Mouse (Mus musculus): ENCODE data around the gene Snn. TPM values are rescaled to one million over a fixed set of nuclear protein-coding genes. Genes with fewer than 3 reads are reported as not detected.

The Snn gene
- polyA plus RNA-seq, 1 experiment from 2014 or later: 43.4 TPM

- no peak for ATAC-seq (ENCODE audit: insufficient number of reproducible peaks, low FRiP score, low TSS enrichment, low read depth)
- Histone ChIP-seq H3K4me1 (peaks cover 12% of the 10 kb centered on the region; the same call in 1 of the 2 replicates), H3K27ac (replicated peaks) (no peak overlapping the region), H3K27me3 (no peaks in the 10 kb centered on the region), H3K4me3 (replicated peaks) (no peak overlapping the region), H3K9me3 (replicated peaks) (no peaks in the 10 kb centered on the region), H3K9ac (no peak overlapping the region), H3K4me2 (replicated peaks) (no peak overlapping the region), H3K36me3 (no peaks in the 10 kb centered on the region)
- WGBS: 41% methylated on average over 3 of the region's 3 CpGs
Measured at GRCm38 (mm10) chr16:11024841-11025240, 35.9 kb upstream of the Snn start.

DNA sequence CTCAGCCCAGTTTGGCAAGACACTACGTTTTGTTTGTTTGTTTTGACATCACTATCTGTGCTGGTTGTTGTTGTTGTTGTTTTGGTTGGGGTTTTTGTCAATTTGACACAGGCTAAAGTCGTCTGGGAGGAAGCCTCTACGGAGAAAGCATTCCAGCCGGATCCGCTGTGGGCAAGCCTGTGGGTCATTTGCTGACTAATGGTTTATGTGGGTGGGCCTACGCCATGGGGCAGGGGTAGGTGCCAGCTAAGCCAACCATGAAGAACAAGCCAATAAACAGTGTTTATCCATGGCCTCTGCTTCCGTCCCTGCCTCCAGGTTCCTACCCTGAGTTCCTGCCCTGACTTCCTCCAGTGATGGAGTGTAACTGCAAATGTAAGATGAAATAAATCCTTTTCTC lies 32.5 kb upstream of the Snn start:
- Histone ChIP-seq H3K9me3 (replicated peaks) (no peaks in the 10 kb centered on the region), H3K9ac (no peak overlapping the region), H3K4me2 (replicated peaks) (no peak overlapping the region), H3K27ac (replicated peaks) (no peak overlapping the region), H3K36me3 (no peaks in the 10 kb centered on the region), H3K27me3 (no peaks in the 10 kb centered on the region), H3K4me1 (0 out of 2 replicates have a peak, but pooled peaks cover 3% of the 10 kb centered on the region), H3K4me3 (replicated peaks) (no peak overlapping the region)
- WGBS: 75% methylated on average over 7 of the region's 7 CpGs
- no peak for ATAC-seq (ENCODE audit: insufficient number of reproducible peaks, low FRiP score, low TSS enrichment, low read depth)

DNA sequence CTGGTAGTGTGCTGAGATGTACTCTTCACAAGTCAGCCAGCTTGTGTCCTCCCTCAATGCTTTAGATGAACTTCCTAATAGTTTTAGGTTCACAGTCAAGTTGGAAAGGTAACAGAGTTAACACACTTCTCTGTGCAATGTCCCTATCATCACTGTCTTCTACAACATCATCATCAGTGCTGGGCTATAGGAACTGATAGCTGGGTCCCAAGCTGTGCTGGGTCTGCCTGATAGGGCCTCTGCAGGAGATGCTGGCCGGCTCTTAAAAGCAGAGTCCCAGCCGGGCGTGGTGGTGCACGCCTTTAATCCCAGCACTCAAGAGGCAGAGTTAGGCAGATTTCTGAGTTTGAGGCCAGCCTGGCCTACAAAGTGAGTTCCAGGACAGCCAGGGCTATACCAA lies 29.9 kb upstream of the Snn start:
- Histone ChIP-seq H3K36me3 (no peaks in the 10 kb centered on the region), H3K27ac (replicated peaks) (no peak overlapping the region), H3K27me3 (no peaks in the 10 kb centered on the region), H3K9ac (no peak overlapping the region), H3K4me2 (replicated peaks) (no peak overlapping the region), H3K4me1 (peaks cover 3% of the 10 kb centered on the region), H3K9me3 (replicated peaks) (no peaks in the 10 kb centered on the region), H3K4me3 (replicated peaks) (no peak overlapping the region)
- WGBS: 65% methylated on average over 4 of the region's 4 CpGs
- no peak for ATAC-seq (ENCODE audit: insufficient number of reproducible peaks, low FRiP score, low TSS enrichment, low read depth)

GRCm38 (mm10) chr16:11031320-11031719 lies 29.4 kb upstream of the Snn start:
- peaks cover 8% of the 10 kb centered on the region for H3K4me1 ChIP-seq
- no peak overlapping the region for H3K9ac ChIP-seq
- 49% methylated on average over 3 of the region's 3 CpGs for WGBS
- ATAC-seq (ENCODE audit: insufficient number of reproducible peaks, low FRiP score, low TSS enrichment, low read depth): no peak
- no peaks in the 10 kb centered on the region for H3K9me3 ChIP-seq (replicated peaks)
- no peak overlapping the region for H3K27ac ChIP-seq (replicated peaks)
- H3K4me3 ChIP-seq (replicated peaks): no peak overlapping the region
- H3K36me3 ChIP-seq: no peaks in the 10 kb centered on the region
- H3K4me2 ChIP-seq (replicated peaks): no peak overlapping the region
- H3K27me3 ChIP-seq: no peaks in the 10 kb centered on the region

- H3K4me3 ChIP-seq (replicated peaks): no peak overlapping the region
- H3K9ac ChIP-seq: no peak overlapping the region
- WGBS: 2% methylated on average over 4 of the region's 4 CpGs
- 0 out of 2 replicates have a peak overlapping the region, but pooled peaks have one; percentile 17 for H3K27ac ChIP-seq (replicated peaks)
- no peaks in the 10 kb centered on the region for H3K36me3 ChIP-seq
- H3K27me3 ChIP-seq: no peaks in the 10 kb centered on the region; the same call in 1 of the 2 replicates
- no peak overlapping the region for H3K4me2 ChIP-seq (replicated peaks)
- no peaks in the 10 kb centered on the region for H3K9me3 ChIP-seq (replicated peaks)
- peak; percentile 9; the same call in 1 of the 2 replicates for ATAC-seq (ENCODE audit: insufficient number of reproducible peaks, low FRiP score, low TSS enrichment, low read depth)
- H3K4me1 ChIP-seq: peaks cover 8% of the 10 kb centered on the region
Measured at GRCm38 (mm10) chr16:11034193-11034803, 26.4 kb upstream of the Snn start.

DNA sequence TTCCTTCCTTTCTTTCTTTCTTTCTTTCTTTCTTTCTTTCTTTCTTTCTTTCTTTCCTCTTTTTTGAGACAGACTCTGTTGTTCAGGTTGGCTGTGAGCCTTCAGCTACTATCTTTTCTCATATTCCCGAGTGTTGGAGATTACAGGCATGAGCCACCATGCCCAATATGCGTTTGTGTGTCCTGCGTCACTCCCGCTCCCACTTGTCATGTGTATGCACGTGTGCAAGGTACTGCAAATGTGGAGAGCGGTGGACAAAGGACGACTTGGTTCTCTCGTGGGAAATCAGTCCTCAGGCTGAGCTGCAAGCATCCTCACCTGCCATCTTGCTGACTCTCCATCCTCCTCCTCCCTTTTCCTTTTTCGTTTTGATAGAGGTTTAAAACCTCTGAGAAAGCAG lies 25.5 kb upstream of the Snn start:
- WGBS: 81% methylated on average over 9 of the region's 9 CpGs
- no peaks in the 10 kb centered on the region; the same call in 1 of the 2 replicates for H3K27me3 ChIP-seq
- no peak for ATAC-seq (ENCODE audit: insufficient number of reproducible peaks, low FRiP score, low TSS enrichment, low read depth)
- no peak overlapping the region for H3K4me2 ChIP-seq (replicated peaks)
- H3K36me3 ChIP-seq: no peaks in the 10 kb centered on the region
- H3K4me1 ChIP-seq: peaks cover 8% of the 10 kb centered on the region
- no peaks in the 10 kb centered on the region for H3K9me3 ChIP-seq (replicated peaks)
- no peak overlapping the region for H3K4me3 ChIP-seq (replicated peaks)
- no peak overlapping the region for H3K27ac ChIP-seq (replicated peaks)
- H3K9ac ChIP-seq: no peak overlapping the region

- H3K9me3 ChIP-seq (replicated peaks): no peaks in the 10 kb centered on the region
- H3K27ac ChIP-seq (replicated peaks): no peak overlapping the region
- 26% methylated on average over 15 of the region's 15 CpGs for WGBS
- no peaks in the 10 kb centered on the region for H3K36me3 ChIP-seq
- peaks cover 8% of the 10 kb centered on the region for H3K4me1 ChIP-seq
- H3K4me3 ChIP-seq (replicated peaks): no peak overlapping the region
- H3K9ac ChIP-seq: no peak overlapping the region
- ATAC-seq (ENCODE audit: insufficient number of reproducible peaks, low FRiP score, low TSS enrichment, low read depth): peak; percentile 60; the same call in 1 of the 2 replicates
- no peaks in the 10 kb centered on the region; the same call in 1 of the 2 replicates for H3K27me3 ChIP-seq
- H3K4me2 ChIP-seq (replicated peaks): no peak overlapping the region
Measured at GRCm38 (mm10) chr16:11035790-11036431, 24.8 kb upstream of the Snn start.

GRCm38 (mm10) chr16:11040603-11041002 lies 20.1 kb upstream of the Snn start:
- Histone ChIP-seq H3K9ac (no peak overlapping the region), H3K4me2 (replicated peaks) (no peak overlapping the region), H3K27ac (replicated peaks) (no peak overlapping the region), H3K4me3 (replicated peaks) (no peak overlapping the region), H3K36me3 (no peaks in the 10 kb centered on the region), H3K27me3 (no peaks in the 10 kb centered on the region; the same call in 1 of the 2 replicates), H3K4me1 (peaks cover 15% of the 10 kb centered on the region), H3K9me3 (replicated peaks) (no peaks in the 10 kb centered on the region)
- ATAC-seq (ENCODE audit: insufficient number of reproducible peaks, low FRiP score, low TSS enrichment, low read depth): no peak
- WGBS: 65% methylated on average over 2 of the region's 2 CpGs

DNA sequence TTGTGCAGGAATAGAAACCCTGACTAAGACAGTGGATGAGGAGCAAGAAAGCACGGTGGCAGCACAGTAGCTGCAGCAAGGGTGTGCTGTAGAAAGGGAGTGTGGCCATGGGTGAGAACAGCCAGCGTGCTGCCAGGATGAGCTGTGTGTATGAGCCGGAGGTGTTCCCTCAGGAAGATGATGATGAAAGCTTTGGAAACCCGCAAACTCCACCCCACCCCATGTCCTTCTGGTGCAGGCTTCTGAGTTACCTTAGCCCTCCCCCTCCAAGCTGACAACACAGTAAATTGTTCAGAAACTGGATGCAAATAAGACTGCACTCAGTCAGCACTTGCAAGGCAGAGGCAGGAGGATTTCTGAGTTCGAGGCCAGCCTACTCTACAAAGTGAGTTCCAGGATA lies 17.5 kb upstream of the Snn start:
- no peak overlapping the region for H3K9ac ChIP-seq
- no peak overlapping the region for H3K4me3 ChIP-seq (replicated peaks)
- no peaks in the 10 kb centered on the region for H3K9me3 ChIP-seq (replicated peaks)
- H3K4me1 ChIP-seq: peaks cover 8% of the 10 kb centered on the region; the same call in 1 of the 2 replicates
- H3K36me3 ChIP-seq: no peaks in the 10 kb centered on the region
- no peak overlapping the region for H3K4me2 ChIP-seq (replicated peaks)
- no peaks in the 10 kb centered on the region for H3K27me3 ChIP-seq
- H3K27ac ChIP-seq (replicated peaks): no peak overlapping the region
- ATAC-seq (ENCODE audit: insufficient number of reproducible peaks, low FRiP score, low TSS enrichment, low read depth): no peak
- 82% methylated on average over 5 of the region's 5 CpGs for WGBS

DNA sequence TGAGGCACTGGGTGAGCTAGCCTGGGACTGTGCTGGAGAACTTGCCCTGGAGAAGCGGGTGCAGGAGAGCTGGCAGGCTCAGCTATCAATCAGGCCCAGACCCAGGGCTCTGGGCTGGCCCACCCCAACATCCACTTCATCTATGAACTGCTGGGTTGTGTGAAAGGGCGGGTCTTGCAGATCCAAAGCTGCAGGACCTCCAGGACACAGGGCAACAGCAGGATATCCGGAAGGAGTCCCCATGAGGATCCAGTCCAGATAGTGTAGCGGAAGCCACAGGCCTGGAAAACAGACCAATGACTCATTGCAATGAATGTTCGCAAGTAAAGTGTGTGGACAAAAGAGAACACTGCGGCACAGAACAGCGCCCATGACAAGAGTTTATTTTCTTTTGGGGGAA lies 14.3 kb upstream of the Snn start:
- no peaks in the 10 kb centered on the region for H3K27me3 ChIP-seq
- H3K4me1 ChIP-seq: peaks cover 8% of the 10 kb centered on the region; the same call in 1 of the 2 replicates
- WGBS: 84% methylated on average over 7 of the region's 7 CpGs
- no peak overlapping the region for H3K27ac ChIP-seq (replicated peaks)
- no peaks in the 10 kb centered on the region for H3K36me3 ChIP-seq
- H3K9me3 ChIP-seq (replicated peaks): no peaks in the 10 kb centered on the region
- no peak overlapping the region for H3K4me2 ChIP-seq (replicated peaks)
- no peak overlapping the region for H3K9ac ChIP-seq
- no peak overlapping the region for H3K4me3 ChIP-seq (replicated peaks)
- ATAC-seq (ENCODE audit: insufficient number of reproducible peaks, low FRiP score, low TSS enrichment, low read depth): no peak

GRCm38 (mm10) chr16:11047130-11047529 lies 13.6 kb upstream of the Snn start:
- Histone ChIP-seq H3K36me3 (no peaks in the 10 kb centered on the region), H3K4me2 (replicated peaks) (no peak overlapping the region), H3K9me3 (replicated peaks) (no peaks in the 10 kb centered on the region), H3K4me3 (replicated peaks) (no peak overlapping the region), H3K27me3 (no peaks in the 10 kb centered on the region), H3K4me1 (peaks cover 8% of the 10 kb centered on the region; the same call in 1 of the 2 replicates), H3K27ac (replicated peaks) (no peak overlapping the region), H3K9ac (no peak overlapping the region)
- ATAC-seq (ENCODE audit: insufficient number of reproducible peaks, low FRiP score, low TSS enrichment, low read depth): no peak
- WGBS: 72% methylated on average over 7 of the region's 7 CpGs
